Mouse (Mus musculus): ENCODE results near the gene Scap.

GRCm38 (mm10) chr9:110366746-110367145, 33.7 kb downstream of the Scap start:
- no peak for TF ChIP-seq CTCF (IDR thresholded peaks at IDR 0.05; ENCODE audit: low read depth, low read length)
- TF ChIP-seq TAL1 (conservative IDR thresholded peaks at IDR 0.05; ENCODE audit: low read depth, low read length), result no peak
- TF ChIP-seq GATA1 (IDR thresholded peaks at IDR 0.05; ENCODE audit: borderline replicate concordance, low read length), result no peak
- TF ChIP-seq GATA2 (IDR thresholded peaks at IDR 0.05; ENCODE audit: borderline replicate concordance, low read depth, low read length), result no peak

Data from G1E (cell line).